Mouse (Mus musculus) neural tube, embryonic 11.5 days (tissue): ENCODE measurements around the gene Galc. TPM values are rescaled to one million over a fixed set of nuclear protein-coding genes. Genes with fewer than 3 reads are reported as not detected.
A peak's percentile ranks its signal among the peaks of the same experiment; 100 is the strongest.

Experiments used
- ATAC-seq: fragments of 200-750 bp; cut with Nextera tagmentation; 2 replicates; pipeline ENCODE4 v1.8.0; 2017; ENCODE audit warnings: moderate number of reproducible peaks, mild to moderate bottlenecking, moderate TSS enrichment, moderate library complexity; ENCODE audit not compliant: insufficient read depth, low FRiP score, low TSS enrichment
- DNase-seq: peaks from one replicate; pipeline ENCODE4 v3.0.0-alpha.2; 2015; ENCODE audit warnings: low spot score
- H3K27ac ChIP-seq: fragments of 300-500 bp; sonication (generic); 2 replicates; pipeline ENCODE4 v1.5.1; 2014; ENCODE audit warnings: low read depth, mild to moderate bottlenecking, low read length
- H3K27me3 ChIP-seq: fragments of 300-500 bp; sonication (generic); 2 replicates; pipeline ENCODE4 v1.6.1; 2014; ENCODE audit warnings: mild to moderate bottlenecking, low read length, mixed read lengths; ENCODE audit not compliant: control insufficient read depth, insufficient read depth
- H3K36me3 ChIP-seq: fragments of 300-500 bp; sonication (generic); 2 replicates; pipeline ENCODE4 v1.6.1; 2014; ENCODE audit warnings: mild to moderate bottlenecking, low read length, moderate library complexity, mixed read lengths; ENCODE audit not compliant: control insufficient read depth, insufficient read depth
- H3K4me1 ChIP-seq: fragments of 300-500 bp; sonication (generic); 2 replicates; pipeline ENCODE4 v1.6.1; 2014; ENCODE audit warnings: low read length, mixed read lengths; ENCODE audit not compliant: control insufficient read depth, insufficient read depth
- H3K4me2 ChIP-seq: fragments of 300-500 bp; sonication (generic); 2 replicates; pipeline ENCODE4 v1.6.1; 2014; ENCODE audit warnings: low read depth, mild to moderate bottlenecking, moderate library complexity
- H3K4me3 ChIP-seq: fragments of 300-500 bp; sonication (generic); 2 replicates; pipeline ENCODE4 v1.5.1; 2014; ENCODE audit warnings: low read depth, low read length
- H3K9ac ChIP-seq: fragments of 300-500 bp; sonication (generic); 2 replicates; pipeline ENCODE4 v1.6.1; 2014; ENCODE audit warnings: mild to moderate bottlenecking, low read length
- H3K9me3 ChIP-seq: fragments of 300-500 bp; sonication (generic); 2 replicates; pipeline ENCODE4 v1.6.1; 2016; ENCODE audit warnings: low read length; ENCODE audit not compliant: control insufficient read depth
- WGBS: fragments of 180-500 bp; shearing (Covaris S2); extraction: QIAGEN DNeasy Blood & Tissue Kit; methylation state at CpG from one replicate; pipeline ENCODE4 v1.1.7; 2014; 5-methylcytosine and 5-hydroxymethylcytosine counted together
- polyA plus RNA-seq: library from polyadenylated mRNA; unstranded; fragments of >200 nt; fragmentation: Nextera tagmentation; extraction: Ambion mirVana; gene quantifications from 2 replicates; pipeline ENCODE4 v1.2.1, GENCODE M21; 2014

Galc gene
- polyA plus RNA-seq: 12.2 and 15.0 TPM in 2 replicates

DNA sequence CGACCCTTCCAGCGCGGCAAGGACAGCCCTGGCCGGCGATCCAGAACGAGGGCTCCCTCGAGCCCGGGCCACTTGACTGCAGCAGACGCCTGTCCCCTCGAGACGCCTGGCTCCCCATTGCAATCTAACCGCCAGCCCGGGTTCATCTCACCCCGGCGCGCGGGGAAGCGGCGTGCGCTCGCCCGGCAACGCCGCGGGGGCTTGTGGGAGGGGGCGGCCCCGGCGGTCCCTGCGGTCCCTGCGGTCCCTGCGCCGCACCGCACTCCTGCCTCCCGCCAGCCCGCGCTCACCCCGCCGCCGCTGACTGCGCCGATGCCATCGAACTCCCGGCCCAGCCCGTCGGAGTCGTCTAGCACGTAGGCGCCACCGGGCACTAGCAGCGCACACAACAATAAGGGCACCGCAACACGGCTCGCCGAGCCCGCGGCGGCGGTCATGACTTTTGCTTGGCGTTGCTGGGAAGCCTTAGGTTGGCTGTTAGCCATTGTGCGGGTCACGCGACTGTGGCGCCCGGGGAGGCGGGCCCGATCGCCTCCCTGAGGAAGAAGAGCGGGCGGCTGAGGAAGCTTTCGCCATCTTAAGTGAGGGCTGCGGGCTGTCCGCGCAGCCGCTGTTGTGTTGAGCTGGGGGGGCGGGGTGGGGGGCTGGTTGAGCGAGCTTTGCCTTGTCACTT lies at the start of gene Galc:
Gene Galc, minus strand, starts transcription at position 615 of the 673 bp plus-strand sequence.
- peak within 1 kb of the TSS; percentile 69 for H3K4me2 ChIP-seq
- whole genome bisulfite sequencing: under 1% methylated on average over 71 of the region's 76 CpGs
- H3K4me3 ChIP-seq: peak within 1 kb of the TSS; percentile 73
- H3K27ac ChIP-seq: peak within 1 kb of the TSS; percentile 95
- no peaks in the 10 kb centered on the region for H3K27me3 ChIP-seq
- H3K9me3 ChIP-seq: no peaks in the 10 kb centered on the region
- peak within 1 kb of the TSS; percentile 95 for H3K9ac ChIP-seq
- no peaks in the 10 kb centered on the region for H3K4me1 ChIP-seq
- DNase-seq: peak; percentile 91
- H3K36me3 ChIP-seq: no peaks in the 10 kb centered on the region
- ATAC-seq: peak; percentile 91

DNA sequence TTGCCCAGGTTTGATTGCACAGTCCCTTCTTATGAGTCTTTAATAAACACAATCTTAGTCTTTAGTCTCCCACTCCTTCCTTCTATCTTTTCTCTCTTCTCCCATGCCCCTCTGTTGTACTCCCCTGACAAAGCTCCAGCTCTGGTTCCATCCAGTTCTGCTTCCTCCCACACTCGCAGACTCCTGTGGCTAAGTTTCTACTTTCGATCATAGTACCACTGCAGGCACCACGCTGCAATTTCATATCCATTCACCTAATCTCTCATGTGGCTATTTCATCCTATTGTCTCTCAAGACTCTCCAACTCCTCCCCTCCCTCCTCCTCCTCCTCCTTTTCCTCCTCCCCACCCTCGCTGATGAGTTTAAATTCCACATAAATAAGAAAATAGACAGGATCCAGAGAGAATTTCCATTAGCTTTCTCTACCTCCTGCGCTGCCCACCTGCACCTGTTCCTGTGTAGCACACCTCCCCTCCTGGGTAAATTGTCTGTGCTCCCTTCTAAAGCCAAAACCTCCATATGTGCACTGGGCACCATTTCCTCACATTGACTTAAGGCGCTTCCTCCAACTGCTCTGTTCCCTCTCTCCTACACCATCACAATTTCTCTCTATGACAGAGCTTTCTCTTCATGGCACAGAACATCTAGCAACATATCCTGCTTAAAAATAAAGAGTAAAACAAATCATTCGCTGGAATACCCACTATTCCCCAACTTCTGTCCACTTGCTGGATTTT lies 48.1 kb upstream of the Galc start:
- DNase-seq (no peak), ATAC-seq (no peak)
- Histone ChIP-seq H3K9ac (no peak overlapping the region), H3K27ac (no peak overlapping the region), H3K36me3 (no peaks in the 10 kb centered on the region), H3K27me3 (no peaks in the 10 kb centered on the region), H3K4me2 (no peak overlapping the region), H3K9me3 (no peaks in the 10 kb centered on the region), H3K4me1 (no peaks in the 10 kb centered on the region), H3K4me3 (no peak overlapping the region)
- WGBS: 89% methylated on average over 7 of the region's 7 CpGs

DNA sequence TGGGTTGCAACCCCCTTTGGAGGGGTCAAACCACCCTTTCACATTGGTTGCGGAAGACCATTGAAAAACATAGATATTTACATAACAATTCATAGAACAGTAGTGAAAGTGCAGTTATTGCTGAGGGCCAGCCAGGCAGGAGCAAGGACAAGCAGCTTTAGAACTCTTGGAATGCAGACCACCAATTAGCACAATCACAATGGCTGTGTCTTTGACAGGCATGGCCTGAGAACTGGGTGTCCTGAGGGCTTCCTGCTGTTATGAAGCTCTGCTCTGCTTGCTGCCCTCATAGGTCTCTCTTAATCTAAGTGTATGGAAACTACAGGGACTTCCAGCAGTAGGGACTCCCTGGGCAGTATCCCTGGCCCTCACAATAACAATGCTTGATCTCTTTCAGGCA lies 43.8 kb upstream of the Galc start:
- Histone ChIP-seq H3K4me3 (no peak overlapping the region), H3K27me3 (no peaks in the 10 kb centered on the region), H3K9me3 (no peaks in the 10 kb centered on the region), H3K36me3 (no peaks in the 10 kb centered on the region), H3K9ac (no peak overlapping the region), H3K27ac (no peak overlapping the region), H3K4me2 (no peak overlapping the region), H3K4me1 (no peaks in the 10 kb centered on the region)
- WGBS: 84% methylated on average over 1 of the region's 1 CpGs
- ATAC-seq (no peak), DNase-seq (no peak)

DNA sequence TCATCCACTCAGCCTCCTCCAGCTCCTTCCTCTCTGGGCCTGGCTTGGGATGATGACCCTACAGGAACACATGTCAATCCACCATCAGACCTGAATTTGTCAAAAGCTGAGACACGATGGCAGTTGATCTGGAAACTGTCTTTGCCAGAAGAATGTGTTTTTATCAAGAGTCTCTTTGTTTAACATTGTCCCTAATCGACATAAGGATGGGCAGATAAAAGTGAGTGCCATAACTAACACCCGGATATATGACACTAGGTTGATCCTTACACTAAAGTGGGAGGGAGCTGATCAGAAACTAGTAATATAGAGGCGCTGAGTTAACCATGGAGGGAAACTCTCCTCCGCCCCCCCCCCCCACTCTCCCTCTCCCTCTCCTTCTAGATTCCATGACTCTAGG lies 42.7 kb upstream of the Galc start:
- H3K9me3 ChIP-seq: no peaks in the 10 kb centered on the region
- no peak overlapping the region for H3K4me3 ChIP-seq
- H3K4me2 ChIP-seq: no peak overlapping the region
- 89% methylated on average over 5 of the region's 5 CpGs for WGBS
- no peaks in the 10 kb centered on the region for H3K4me1 ChIP-seq
- no peaks in the 10 kb centered on the region for H3K36me3 ChIP-seq
- H3K27ac ChIP-seq: no peak overlapping the region
- DNase-seq: no peak
- no peak for ATAC-seq
- no peaks in the 10 kb centered on the region for H3K27me3 ChIP-seq
- H3K9ac ChIP-seq: no peak overlapping the region

DNA sequence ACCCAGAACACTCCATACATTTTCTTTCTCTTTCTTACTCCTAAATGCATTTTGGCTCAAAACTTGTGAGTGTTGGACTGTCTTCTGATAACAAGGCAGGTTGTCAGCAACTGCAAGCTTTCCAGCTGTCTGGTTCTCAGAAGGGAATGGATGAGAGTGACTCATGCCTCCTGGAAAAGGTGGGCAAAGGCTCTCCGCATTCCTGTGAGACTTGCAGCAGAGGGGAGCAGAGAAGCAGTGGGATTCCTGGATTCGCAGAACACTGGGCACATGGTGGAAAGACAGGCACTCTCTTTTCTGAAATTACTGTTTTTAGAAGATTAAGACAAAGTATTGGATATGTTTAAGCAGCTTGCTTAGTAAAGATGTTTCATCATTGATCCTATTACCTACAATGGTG lies 35.0 kb upstream of the Galc start:
- no peak overlapping the region for H3K9ac ChIP-seq
- 86% methylated on average over 2 of the region's 2 CpGs for WGBS
- no peak for ATAC-seq

DNA sequence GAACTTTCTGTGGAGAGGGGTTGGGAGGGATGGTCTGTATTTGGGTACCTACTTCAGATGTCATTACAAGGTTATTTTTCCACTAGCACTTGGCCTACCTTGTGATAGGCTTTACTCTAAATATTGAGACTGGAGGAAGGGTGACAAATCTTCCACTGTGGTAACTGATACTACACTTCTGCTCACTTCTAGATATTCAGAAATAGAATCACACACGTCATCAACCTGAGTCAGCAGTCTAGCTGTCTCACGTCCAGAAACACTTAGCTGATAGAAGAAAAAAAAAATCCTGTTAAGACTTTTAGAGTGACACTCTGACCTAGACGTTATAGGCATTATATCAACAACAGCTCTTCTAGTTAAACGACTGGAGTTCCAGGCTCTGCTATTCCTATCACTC lies 33.0 kb upstream of the Galc start:
- WGBS: 79% methylated on average over 4 of the region's 4 CpGs
- H3K36me3 ChIP-seq: no peaks in the 10 kb centered on the region
- DNase-seq (no peak), ATAC-seq (no peak)
- H3K9me3 ChIP-seq: no peaks in the 10 kb centered on the region
- no peak overlapping the region for H3K4me3 ChIP-seq
- H3K27ac ChIP-seq: no peak overlapping the region
- H3K27me3 ChIP-seq: no peaks in the 10 kb centered on the region
- no peaks in the 10 kb centered on the region for H3K4me1 ChIP-seq
- no peak overlapping the region for H3K9ac ChIP-seq
- H3K4me2 ChIP-seq: no peak overlapping the region

More for the DNA sequence above, 35.0 kb upstream of the Galc start:
- Histone ChIP-seq H3K27me3 (no peaks in the 10 kb centered on the region), H3K4me3 (no peak overlapping the region), H3K4me2 (no peak overlapping the region), H3K9me3 (no peaks in the 10 kb centered on the region), H3K4me1 (no peaks in the 10 kb centered on the region), H3K27ac (no peak overlapping the region), H3K36me3 (no peaks in the 10 kb centered on the region)
- no peak for DNase-seq

DNA sequence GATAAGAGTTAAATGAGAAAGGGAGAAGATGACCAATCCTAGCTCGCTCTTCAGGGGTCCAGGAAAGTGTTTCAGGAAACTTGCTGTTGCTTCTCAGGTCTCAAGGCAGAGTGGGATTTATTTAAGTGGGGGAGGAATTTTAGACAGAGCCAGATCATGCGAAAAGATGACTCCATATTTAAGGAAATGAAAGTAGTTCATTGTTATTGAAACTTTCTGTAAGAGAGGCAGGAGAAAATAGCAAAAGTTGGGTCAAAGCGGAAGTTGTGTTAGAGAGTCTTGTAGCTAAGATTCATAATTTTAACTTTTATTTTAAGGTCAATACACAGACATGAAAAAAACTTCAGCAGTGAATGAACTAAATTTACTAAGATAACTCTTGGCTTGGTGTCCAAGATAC lies 31.2 kb upstream of the Galc start:
- H3K9ac ChIP-seq: no peak overlapping the region
- no peak overlapping the region for H3K4me2 ChIP-seq
- H3K4me1 ChIP-seq: no peaks in the 10 kb centered on the region
- H3K9me3 ChIP-seq: no peaks in the 10 kb centered on the region
- 88% methylated on average over 3 of the region's 3 CpGs for WGBS
- no peak overlapping the region for H3K27ac ChIP-seq
- DNase-seq (no peak), ATAC-seq (no peak)
- H3K36me3 ChIP-seq: no peaks in the 10 kb centered on the region
- H3K27me3 ChIP-seq: no peaks in the 10 kb centered on the region
- H3K4me3 ChIP-seq: no peak overlapping the region

DNA sequence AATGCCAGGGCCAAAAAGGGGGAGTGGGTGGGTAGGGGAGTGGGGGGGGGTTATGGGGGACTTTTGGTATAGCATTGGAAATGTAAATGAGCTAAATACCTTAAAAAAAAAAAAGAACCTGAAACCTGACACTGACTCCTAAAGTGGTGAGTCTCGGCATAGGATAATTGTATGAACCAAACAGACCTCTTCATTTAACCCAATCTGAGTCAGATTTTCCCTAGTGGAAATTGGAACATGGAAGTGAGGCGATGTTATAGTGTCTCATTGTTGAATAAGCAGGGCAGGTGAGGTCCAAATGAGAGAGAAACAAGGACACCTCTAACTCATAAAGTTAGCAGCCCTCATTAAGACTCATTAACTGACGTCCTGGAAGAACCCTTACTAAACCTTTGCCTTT lies 25.2 kb upstream of the Galc start:
- DNase-seq: no peak
- Histone ChIP-seq H3K4me3 (no peak overlapping the region), H3K27ac (no peak overlapping the region), H3K9ac (no peak overlapping the region), H3K27me3 (no peaks in the 10 kb centered on the region), H3K9me3 (no peaks in the 10 kb centered on the region), H3K36me3 (no peaks in the 10 kb centered on the region), H3K4me1 (no peaks in the 10 kb centered on the region), H3K4me2 (no peak overlapping the region)
- no peak for ATAC-seq
- 88% methylated on average over 3 of the region's 3 CpGs for WGBS

DNA sequence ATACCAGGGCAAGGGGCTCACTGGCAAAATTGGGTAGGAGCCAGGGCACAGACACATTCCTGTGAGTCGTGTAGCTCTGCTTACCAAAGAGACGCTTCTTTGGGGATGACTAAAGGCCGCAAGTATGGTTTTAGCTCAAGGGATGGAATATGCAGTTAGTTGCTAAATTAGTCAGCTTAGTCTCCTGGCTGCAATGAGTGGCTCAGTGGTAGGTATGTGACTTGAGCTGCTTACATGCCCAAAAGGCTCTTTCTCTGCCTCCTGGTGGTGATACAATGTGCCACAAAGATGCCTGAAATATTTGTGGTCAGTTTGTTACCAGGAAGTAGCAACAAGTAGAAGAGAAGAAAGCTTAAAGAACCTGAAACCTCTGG lies 24.2 kb upstream of the Galc start:
- DNase-seq (no peak), ATAC-seq (no peak)
- 92% methylated on average over 3 of the region's 3 CpGs for WGBS
- Histone ChIP-seq H3K9ac (no peak overlapping the region), H3K4me1 (no peaks in the 10 kb centered on the region), H3K36me3 (no peaks in the 10 kb centered on the region), H3K4me3 (no peak overlapping the region), H3K27me3 (no peaks in the 10 kb centered on the region), H3K9me3 (no peaks in the 10 kb centered on the region), H3K4me2 (no peak overlapping the region), H3K27ac (no peak overlapping the region)
